Mouse (Mus musculus): ENCODE measurements around the gene Inpp4b.

GRCm38 (mm10) chr8:81844104-81844982, 502.0 kb downstream of the Inpp4b start:
- no peak for TF ChIP-seq CTCF (IDR thresholded peaks at IDR 0.05; ENCODE audit: low read depth)
- no peak for TF ChIP-seq EP300 (IDR thresholded peaks at IDR 0.05; ENCODE audit: low read depth)
